Mouse (Mus musculus) spleen, adult 2 months (tissue): ENCODE data around the gene Cdk18. TPM values are rescaled to one million over a fixed set of nuclear protein-coding genes. Genes with fewer than 3 reads are reported as not detected.

ENCODE experiments used
- DNase-seq, 2 experiments: peaks; one replicate each; pipeline versions ENCODE4 v3.0.0 to v3.0.0-alpha.2; 2012 to 2021; ENCODE audit warnings: low spot score in 2 of 2, low read depth in 1 of 2
- H3K27ac ChIP-seq: fragments of 200-500 bp; 2 replicates; pipeline ENCODE4 v1.5.1; 2012; ENCODE audit warnings: low read length, inconsistent platforms; ENCODE audit not compliant: insufficient read depth
- H3K27me3 ChIP-seq: fragments of 200-500 bp; 2 replicates; pipeline ENCODE4 v1.6.1; 2012; ENCODE audit warnings: mild to moderate bottlenecking, moderate library complexity, low read length, inconsistent platforms; ENCODE audit not compliant: control insufficient read depth, insufficient read depth
- H3K36me3 ChIP-seq: fragments of 200-500 bp; 2 replicates; pipeline ENCODE4 v1.6.1; 2012; ENCODE audit warnings: mild to moderate bottlenecking, low read length, inconsistent platforms; ENCODE audit not compliant: control insufficient read depth, insufficient read depth
- H3K4me1 ChIP-seq: fragments of 200-500 bp; 2 replicates; pipeline ENCODE4 v1.6.1; 2011; ENCODE audit warnings: inconsistent platforms; ENCODE audit not compliant: control insufficient read depth, insufficient read depth, insufficient read length
- H3K4me3 ChIP-seq: fragments of 200-500 bp; 2 replicates; pipeline ENCODE4 v1.5.1; 2011; ENCODE audit warnings: mild to moderate bottlenecking, inconsistent platforms; ENCODE audit not compliant: insufficient read depth, insufficient read length; ENCODE audit errors: extremely low read depth
- CTCF ChIP-seq: fragments of 200-500 bp; IDR thresholded peaks from 2 replicates; pipeline ENCODE4 v1.5.1; 2011; ENCODE audit warnings: mild to moderate bottlenecking, inconsistent platforms; ENCODE audit not compliant: insufficient read depth, insufficient read length, insufficient replicate concordance; ENCODE audit errors: extremely low read depth
- POLR2A ChIP-seq: fragments of 200-500 bp; IDR thresholded peaks from 2 replicates; pipeline ENCODE4 v1.6.1; 2011; ENCODE audit warnings: low read depth, low read length, inconsistent platforms
- WGBS: fragments of 180-500 bp; shearing (Covaris S2); methylation state at CpG from one replicate; pipeline ENCODE4 v1.1.7; 2018; 5-methylcytosine and 5-hydroxymethylcytosine counted together
- polyA plus RNA-seq: library from polyadenylated mRNA; depleted of rRNA; stranded (reverse); fragments of >200 nt; gene quantifications from 2 replicates; pipeline ENCODE4 v1.2.3, GENCODE M21; 2012

Cdk18 gene
- polyA plus RNA-seq, 1 experiment = 2.3 TPM

GRCm38 (mm10) chr1:132157016-132157781 lies 17.7 kb upstream of the Cdk18 start:
- H3K4me3 ChIP-seq = no peak overlapping the region
- H3K27me3 ChIP-seq = no peaks in the 10 kb centered on the region
- WGBS = 31% methylated on average over 14 of the region's 14 CpGs
- TF ChIP-seq CTCF (peak; percentile 91), POLR2A (no peak)
- no peaks in the 10 kb centered on the region for H3K36me3 ChIP-seq
- H3K4me1 ChIP-seq = no peaks in the 10 kb centered on the region
- peak in 1 of 2 experiments; percentile 69 for DNase-seq
- no peak overlapping the region for H3K27ac ChIP-seq

- Histone ChIP-seq H3K27ac (no peak overlapping the region), H3K36me3 (no peaks in the 10 kb centered on the region), H3K4me3 (no peak overlapping the region), H3K4me1 (no peaks in the 10 kb centered on the region), H3K27me3 (no peaks in the 10 kb centered on the region)
- WGBS = 13% methylated on average over 6 of the region's 6 CpGs
- DNase-seq = peak; percentile 57 to 67
- no peak for TF ChIP-seq POLR2A
- TF ChIP-seq CTCF = peak; percentile 83; the same call in 1 of the 2 replicates
Measured at GRCm38 (mm10) chr1:132155737-132156136, 16.3 kb upstream of the Cdk18 start.

- 80% methylated on average over 8 of the region's 8 CpGs for WGBS
Measured at GRCm38 (mm10) chr1:132153691-132154090, 14.2 kb upstream of the Cdk18 start.

GRCm38 (mm10) chr1:132153086-132153690 lies 13.7 kb upstream of the Cdk18 start:
- DNase-seq = no peak
- H3K4me1 ChIP-seq = no peaks in the 10 kb centered on the region

More at GRCm38 (mm10) chr1:132153691-132154090, 14.2 kb upstream of the Cdk18 start:
- no peaks in the 10 kb centered on the region for H3K36me3 ChIP-seq
- DNase-seq = no peak
- H3K4me1 ChIP-seq = no peaks in the 10 kb centered on the region
- TF ChIP-seq CTCF (no peak), POLR2A (no peak)
- no peak overlapping the region for H3K27ac ChIP-seq
- H3K27me3 ChIP-seq = no peaks in the 10 kb centered on the region
- no peak overlapping the region for H3K4me3 ChIP-seq

GRCm38 (mm10) chr1:132151908-132152307 lies 12.4 kb upstream of the Cdk18 start:
- Histone ChIP-seq H3K27ac (no peak overlapping the region), H3K4me3 (no peak overlapping the region), H3K36me3 (no peaks in the 10 kb centered on the region), H3K27me3 (no peaks in the 10 kb centered on the region), H3K4me1 (no peaks in the 10 kb centered on the region)
- WGBS = 61% methylated on average over 2 of the region's 2 CpGs
- TF ChIP-seq POLR2A (no peak), CTCF (no peak)
- no peak for DNase-seq

More at GRCm38 (mm10) chr1:132153086-132153690, 13.7 kb upstream of the Cdk18 start:
- Histone ChIP-seq H3K4me3 (no peak overlapping the region), H3K27ac (no peak overlapping the region), H3K27me3 (no peaks in the 10 kb centered on the region), H3K36me3 (no peaks in the 10 kb centered on the region)
- 90% methylated on average over 15 of the region's 15 CpGs for WGBS
- no peak for TF ChIP-seq POLR2A
- TF ChIP-seq CTCF = no peak

DNA sequence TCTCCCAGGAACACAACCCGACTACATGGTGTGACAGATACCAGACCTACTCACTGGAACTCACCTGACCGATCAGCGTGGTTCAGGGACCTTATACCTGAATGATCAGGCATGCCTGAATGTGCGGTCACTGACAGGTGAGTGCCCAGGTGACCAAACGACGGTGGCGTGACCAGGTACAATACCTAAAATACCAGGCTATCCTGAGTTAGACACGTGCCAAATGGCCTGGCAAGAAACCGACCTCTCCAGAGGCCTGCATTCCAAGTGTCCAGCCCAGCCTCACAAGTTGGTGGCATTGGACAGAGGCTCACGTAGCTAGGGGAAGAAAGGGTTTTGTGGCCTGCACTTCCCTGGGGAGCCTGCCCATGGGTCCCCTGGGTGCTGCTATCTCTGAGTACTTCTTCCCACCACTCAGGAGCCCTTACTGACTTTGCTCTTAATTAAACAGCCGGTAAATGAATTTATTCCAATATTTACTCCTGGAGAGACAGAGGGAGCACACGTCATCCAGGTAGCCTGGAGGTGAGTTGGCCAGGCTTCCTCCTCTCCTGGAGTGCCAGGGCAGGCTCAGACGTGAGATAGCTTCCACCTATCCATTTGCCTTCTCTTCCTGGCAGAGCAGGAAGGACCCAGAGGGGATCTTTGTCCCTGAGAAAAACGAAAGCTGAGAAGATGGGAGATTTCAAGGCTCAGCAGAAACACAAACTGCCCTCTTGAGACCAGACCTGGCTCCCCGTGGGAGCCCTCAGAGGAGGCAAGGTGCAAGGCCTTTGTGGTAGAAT lies 11.5 kb upstream of the Cdk18 start:
- H3K4me1 ChIP-seq = no peaks in the 10 kb centered on the region
- no peaks in the 10 kb centered on the region for H3K27me3 ChIP-seq
- TF ChIP-seq POLR2A = no peak
- TF ChIP-seq CTCF = no peak
- no peak overlapping the region for H3K4me3 ChIP-seq
- no peaks in the 10 kb centered on the region for H3K36me3 ChIP-seq
- no peak overlapping the region for H3K27ac ChIP-seq
- no peak for DNase-seq
- whole genome bisulfite sequencing = 75% methylated on average over 15 of the region's 15 CpGs
